Mouse (Mus musculus) right cerebral cortex, adult 2 months (tissue): ENCODE measurements around the gene Sun3.

Experiments
- DNase-seq, 2 experiments: peaks; one replicate each; pipeline ENCODE4 v3.0.0; 2021 to 2022; ENCODE audit warnings: low spot score in 2 of 2

The Sun3 gene

GRCm38 (mm10) chr11:9048703-9049060 is at the start of gene Sun3:
Sun3 (minus strand) TSS chr11:9048991.
- no peak for DNase-seq

GRCm38 (mm10) chr11:9076444-9076843 is 27.7 kb upstream of the Sun3 start:
- no peak for DNase-seq

GRCm38 (mm10) chr11:9060484-9060883 is 11.7 kb upstream of the Sun3 start:
- DNase-seq: no peak

GRCm38 (mm10) chr11:9060029-9060428 is 11.2 kb upstream of the Sun3 start:
- no peak for DNase-seq

- DNase-seq: no peak
These were observed 8.9 kb upstream of the Sun3 start for GRCm38 (mm10) chr11:9057711-9058110.

- DNase-seq: no peak
These were observed 8.1 kb upstream of the Sun3 start for GRCm38 (mm10) chr11:9056937-9057336.

GRCm38 (mm10) chr11:9051895-9052294 is 3.1 kb upstream of the Sun3 start:
- no peak for DNase-seq

GRCm38 (mm10) chr11:9050241-9050640 is 1.4 kb upstream of the Sun3 start:
- no peak for DNase-seq

GRCm38 (mm10) chr11:9048011-9048702 is 634 bp downstream of the Sun3 start, which contains the start of gene Gm11992:
Gm11992 (plus strand) TSS chr11:9048594.
- peak; percentile 76 to 82 for DNase-seq

- peak in 1 of 2 experiments; percentile 8 for DNase-seq
These were observed 1.7 kb downstream of the Sun3 start for GRCm38 (mm10) chr11:9047044-9047443.

- no peak for DNase-seq
These were observed 2.2 kb downstream of the Sun3 start for GRCm38 (mm10) chr11:9046546-9046945.

- DNase-seq: no peak
These were observed 17.3 kb downstream of the Sun3 start for GRCm38 (mm10) chr11:9031530-9031929.

- no peak for DNase-seq
These were observed 23.6 kb downstream of the Sun3 start for GRCm38 (mm10) chr11:9025211-9025610.

GRCm38 (mm10) chr11:9024782-9025181 is 24.0 kb downstream of the Sun3 start:
- DNase-seq: no peak

- no peak for DNase-seq
These were observed 28.6 kb downstream of the Sun3 start for GRCm38 (mm10) chr11:9020207-9020606.

GRCm38 (mm10) chr11:9018491-9019267 is 30.1 kb downstream of the Sun3 start:
- DNase-seq: no peak

- no peak for DNase-seq
These were observed 34.1 kb downstream of the Sun3 start for GRCm38 (mm10) chr11:9014740-9015139.

- no peak for DNase-seq
These were observed 37.4 kb downstream of the Sun3 start for GRCm38 (mm10) chr11:9011348-9011747.

- peak; percentile 77 to 82 for DNase-seq
These were observed 37.9 kb downstream of the Sun3 start, which contains the start of gene Hus1 for GRCm38 (mm10) chr11:9010853-9011339. Hus1 (minus strand) TSS chr11:9011191.

- no peak for DNase-seq
These were observed 38.4 kb downstream of the Sun3 start for GRCm38 (mm10) chr11:9010416-9010815.

- no peak for DNase-seq
These were observed 40.0 kb downstream of the Sun3 start for GRCm38 (mm10) chr11:9008761-9009160.

- DNase-seq: no peak
These were observed 60.7 kb downstream of the Sun3 start for GRCm38 (mm10) chr11:8988084-8988483.

GRCm38 (mm10) chr11:8986058-8986457 is 62.7 kb downstream of the Sun3 start:
- no peak for DNase-seq
